Mouse (Mus musculus): ENCODE measurements around the gene Abca6.

The Abca6 gene

GRCm38 (mm10) chr11:110196561-110197306 lies 54.8 kb downstream of the Abca6 start:
- no peak for DNase-seq (ENCODE audit: low read depth, low spot score)

- DNase-seq (ENCODE audit: low read depth, low spot score): no peak
Measured at GRCm38 (mm10) chr11:110195310-110195709, 56.3 kb downstream of the Abca6 start.

- no peak for DNase-seq (ENCODE audit: low read depth, low spot score)
Measured at GRCm38 (mm10) chr11:110171212-110171611, 80.4 kb downstream of the Abca6 start.

GRCm38 (mm10) chr11:110167459-110168251 lies 83.9 kb downstream of the Abca6 start, which contains the start of gene Abca9:
Abca9 (minus strand) TSS chr11:110168196.
- no peak for DNase-seq (ENCODE audit: low read depth, low spot score)

GRCm38 (mm10) chr11:110165822-110166221 lies 85.8 kb downstream of the Abca6 start:
- no peak for DNase-seq (ENCODE audit: low read depth, low spot score)

- no peak for DNase-seq (ENCODE audit: low read depth, low spot score)
Measured at GRCm38 (mm10) chr11:110165409-110165808, 86.2 kb downstream of the Abca6 start.

- DNase-seq (ENCODE audit: low read depth, low spot score): no peak
Measured at GRCm38 (mm10) chr11:110157059-110157458, 94.5 kb downstream of the Abca6 start.

GRCm38 (mm10) chr11:110155985-110156384 lies 95.6 kb downstream of the Abca6 start:
- DNase-seq (ENCODE audit: low read depth, low spot score): no peak

- no peak for DNase-seq (ENCODE audit: low read depth, low spot score)
Measured at GRCm38 (mm10) chr11:110147640-110148039, 103.9 kb downstream of the Abca6 start.

GRCm38 (mm10) chr11:110145421-110145820 lies 106.2 kb downstream of the Abca6 start:
- no peak for DNase-seq (ENCODE audit: low read depth, low spot score)

GRCm38 (mm10) chr11:110130760-110131159 lies 120.8 kb downstream of the Abca6 start:
- no peak for DNase-seq (ENCODE audit: low read depth, low spot score)
